Mouse (Mus musculus) forebrain, embryonic 15.5 days (tissue): ENCODE measurements around the gene Tbce. TPM values are rescaled to one million over a fixed set of nuclear protein-coding genes. Genes with fewer than 3 reads are reported as not detected.
A peak's percentile ranks its signal among the peaks of the same experiment; 100 is the strongest.
"Not testable (repeated sequence)": the region's sequence is repeated elsewhere in the genome, so short reads cannot be mapped to it uniquely, and the experiment has no call there.

Source experiments
- ATAC-seq: fragments of 200-750 bp; cut with Nextera tagmentation; replicated peaks from 2 replicates; pipeline ENCODE4 v1.8.0; 2017; ENCODE audit warnings: mild to moderate bottlenecking, moderate TSS enrichment, moderate library complexity
- H3K27ac ChIP-seq: fragments of 300-500 bp; sonication (generic); replicated peaks from 2 replicates; pipeline ENCODE4 v1.5.1; 2015; ENCODE audit warnings: mild to moderate bottlenecking, inconsistent platforms
- H3K27me3 ChIP-seq: fragments of 300-500 bp; sonication (generic); 2 replicates; pipeline ENCODE4 v1.6.1; 2015; ENCODE audit warnings: inconsistent platforms
- H3K36me3 ChIP-seq: fragments of 300-500 bp; sonication (generic); 2 replicates; pipeline ENCODE4 v1.6.1; 2015; ENCODE audit warnings: mild to moderate bottlenecking, inconsistent platforms
- H3K4me1 ChIP-seq: fragments of 300-500 bp; sonication (generic); 2 replicates; pipeline ENCODE4 v1.6.1; 2015; ENCODE audit warnings: inconsistent platforms
- H3K4me2 ChIP-seq: fragments of 300-500 bp; sonication (generic); replicated peaks from 2 replicates; pipeline ENCODE4 v1.6.1; 2015; ENCODE audit warnings: mild to moderate bottlenecking, inconsistent platforms
- H3K4me3 ChIP-seq: fragments of 300-500 bp; sonication (generic); 2 replicates; pipeline ENCODE4 v1.5.1; 2015; ENCODE audit warnings: mild to moderate bottlenecking, inconsistent platforms
- H3K9ac ChIP-seq: fragments of 300-500 bp; sonication (generic); replicated peaks from 2 replicates; pipeline ENCODE4 v1.6.1; 2015; ENCODE audit warnings: mild to moderate bottlenecking, inconsistent platforms
- H3K9me3 ChIP-seq: fragments of 300-500 bp; sonication (generic); 2 replicates; pipeline ENCODE4 v1.6.1; 2016; ENCODE audit warnings: inconsistent platforms
- WGBS: fragments of 180-500 bp; shearing (Covaris S2); methylation state at CpG from one replicate; pipeline ENCODE4 v1.1.7; 2015; ENCODE audit warnings: mixed read lengths; 5-methylcytosine and 5-hydroxymethylcytosine counted together
- polyA plus RNA-seq: library from polyadenylated mRNA; unstranded; fragments of >200 nt; fragmentation: Nextera tagmentation; extraction: Ambion mirVana; gene quantifications from 2 replicates; pipeline ENCODE4 v1.2.1, GENCODE M21; 2015

Tbce gene
- polyA plus RNA-seq, 1 experiment from 2014 or later: 101 TPM

DNA sequence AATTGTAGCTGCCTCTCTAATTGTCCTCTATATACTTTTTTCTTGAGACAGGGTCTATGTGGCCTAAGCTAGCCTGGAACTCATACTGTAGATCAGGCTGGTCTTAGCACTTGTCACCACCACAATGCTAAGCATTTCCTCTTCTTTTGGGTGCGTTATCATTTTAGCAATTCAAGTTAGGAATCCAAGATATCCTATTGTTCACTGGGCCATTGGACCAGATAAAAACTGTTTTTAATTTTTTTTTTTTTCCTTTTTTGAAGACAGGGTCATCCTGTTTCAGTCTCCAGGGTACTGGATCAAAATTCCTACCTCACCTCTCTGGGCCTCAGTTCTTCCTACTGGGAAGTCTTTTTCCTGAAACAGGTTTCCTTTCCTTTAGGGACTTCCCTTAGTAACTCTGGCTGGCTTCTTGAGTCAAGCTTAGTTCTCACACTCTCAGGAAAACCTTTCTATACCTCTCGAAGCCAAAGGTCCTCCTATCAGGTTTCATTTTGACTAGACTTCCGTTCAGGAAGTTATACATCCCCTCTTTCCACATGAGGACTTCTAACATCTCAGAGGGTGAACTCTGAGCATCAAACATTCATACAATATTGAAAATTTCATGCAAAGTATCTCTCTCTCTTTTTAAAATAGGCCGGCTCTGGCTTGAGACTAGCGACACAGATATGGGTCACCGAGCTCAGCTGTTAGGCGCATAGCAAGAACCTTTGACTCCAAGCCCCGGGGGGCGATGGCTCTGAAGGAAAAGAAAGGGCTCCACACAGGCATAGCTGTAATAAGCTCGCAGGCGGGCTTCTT lies 23.0 kb upstream of the Tbce start:
- H3K36me3 ChIP-seq: peaks cover 4% of the 10 kb centered on the region; the same call in 1 of the 2 replicates
- H3K4me1 ChIP-seq: peaks cover 40% of the 10 kb centered on the region
- peak overlapping the region; percentile 97 for H3K27ac ChIP-seq
- H3K4me2 ChIP-seq: peak overlapping the region; percentile 69
- peak overlapping the region; percentile 78 for H3K4me3 ChIP-seq
- H3K27me3 ChIP-seq: no peaks in the 10 kb centered on the region
- no peak for ATAC-seq
- H3K9ac ChIP-seq: peak overlapping the region; percentile 83
- WGBS: 6% methylated on average over 11 of the region's 11 CpGs
- no peaks in the 10 kb centered on the region for H3K9me3 ChIP-seq

DNA sequence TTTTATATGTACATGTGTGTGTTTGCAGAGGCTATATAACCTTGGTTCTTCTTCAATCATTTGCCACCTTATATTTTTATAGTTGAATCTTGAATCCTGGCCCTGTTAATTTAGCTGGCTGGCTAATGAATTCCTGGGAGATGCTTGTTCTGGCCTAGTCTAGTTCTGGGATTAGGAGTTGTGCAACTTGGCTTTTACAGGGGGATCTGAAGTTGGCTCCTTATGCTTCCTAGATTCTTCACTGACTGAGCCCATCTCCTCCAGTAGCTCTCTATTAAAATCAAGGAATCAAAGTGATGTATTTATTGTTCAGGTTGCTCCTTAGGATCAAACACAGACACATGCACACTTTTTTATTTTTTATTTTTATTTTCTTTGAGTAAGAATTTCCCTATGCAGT lies 20.1 kb upstream of the Tbce start:
- Histone ChIP-seq H3K4me2 (no peak overlapping the region), H3K4me1 (peaks cover 20% of the 10 kb centered on the region), H3K4me3 (no peak overlapping the region), H3K36me3 (peaks cover 25% of the 10 kb centered on the region), H3K9me3 (no peaks in the 10 kb centered on the region), H3K27me3 (no peaks in the 10 kb centered on the region), H3K27ac (no peak overlapping the region), H3K9ac (no peak overlapping the region)
- no peak for ATAC-seq

DNA sequence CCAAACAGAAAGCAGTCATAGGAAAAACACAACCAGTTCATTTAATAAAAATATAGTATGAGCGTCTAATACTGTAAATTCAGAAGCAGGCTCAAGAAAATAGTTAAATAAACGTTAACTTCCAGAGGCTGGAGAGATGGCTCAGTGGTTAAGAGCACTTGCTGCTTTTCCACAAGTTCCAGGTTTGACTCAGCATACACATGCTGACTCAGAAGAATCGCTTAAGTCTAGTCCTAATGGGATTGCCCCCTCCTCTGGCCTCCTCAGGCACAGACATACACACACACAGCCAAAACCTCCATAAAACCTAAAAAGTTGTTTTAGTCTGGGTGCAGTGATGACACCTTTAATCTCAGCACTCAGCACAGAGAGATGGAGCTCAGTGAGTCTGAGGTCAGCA lies 17.4 kb upstream of the Tbce start:
- Histone ChIP-seq H3K9ac (no peak overlapping the region), H3K27me3 (no peaks in the 10 kb centered on the region), H3K9me3 (no peaks in the 10 kb centered on the region), H3K4me3 (no peak overlapping the region), H3K36me3 (peaks cover 50% of the 10 kb centered on the region), H3K4me2 (no peak overlapping the region), H3K27ac (no peak overlapping the region), H3K4me1 (peaks cover 12% of the 10 kb centered on the region)
- 93% methylated on average over 3 of the region's 3 CpGs for WGBS
- ATAC-seq: no peak

DNA sequence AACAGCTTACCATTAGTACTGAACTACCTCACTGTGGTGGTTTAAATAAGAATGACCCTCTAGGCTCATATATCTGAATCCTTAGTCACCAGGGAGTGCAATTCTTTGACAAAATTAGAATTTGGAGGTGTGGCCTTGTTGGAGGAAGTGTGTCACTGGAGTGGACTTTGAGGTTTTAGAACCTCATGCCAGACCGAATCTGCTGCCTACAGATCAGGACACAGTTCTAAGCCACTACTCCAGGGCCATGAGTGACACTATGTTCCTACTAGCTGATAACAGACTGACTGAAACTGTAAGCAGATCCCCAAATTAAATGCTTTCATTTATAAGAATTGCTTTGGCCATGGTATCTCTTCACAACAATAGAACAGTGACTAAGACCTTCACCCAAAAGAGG lies 10.4 kb upstream of the Tbce start:
- no peak for ATAC-seq
- H3K27ac ChIP-seq: no peak overlapping the region
- 97% methylated on average over 1 of the region's 1 CpGs for WGBS
- no peaks in the 10 kb centered on the region for H3K4me1 ChIP-seq
- no peaks in the 10 kb centered on the region for H3K27me3 ChIP-seq
- no peak overlapping the region for H3K4me3 ChIP-seq
- no peak overlapping the region for H3K4me2 ChIP-seq
- no peaks in the 10 kb centered on the region for H3K9me3 ChIP-seq
- H3K36me3 ChIP-seq: peaks cover 72% of the 10 kb centered on the region
- H3K9ac ChIP-seq: no peak overlapping the region

DNA sequence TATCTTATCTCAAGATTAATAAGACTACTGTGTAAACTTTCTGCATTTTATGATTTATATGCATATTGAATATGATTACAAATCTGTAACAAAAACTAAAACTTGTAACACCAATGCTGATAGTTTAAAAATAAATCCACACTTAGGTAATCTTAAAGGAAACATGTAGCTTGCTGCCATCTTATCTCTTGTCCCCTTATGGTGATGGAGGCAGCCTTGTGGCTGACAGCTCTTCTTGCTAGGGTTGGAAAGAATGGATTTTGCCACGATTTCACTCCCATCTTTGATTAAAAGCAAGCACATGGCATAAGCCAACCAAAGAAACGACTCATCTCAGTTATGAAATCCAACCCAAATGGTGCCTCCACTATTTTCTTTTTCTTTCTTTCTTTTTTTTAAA lies 5.1 kb upstream of the Tbce start:
- H3K9me3 ChIP-seq: no peaks in the 10 kb centered on the region
- H3K4me2 ChIP-seq: no peak overlapping the region
- no peak overlapping the region for H3K27ac ChIP-seq
- H3K4me3 ChIP-seq: no peak overlapping the region
- no peak for ATAC-seq
- H3K27me3 ChIP-seq: no peaks in the 10 kb centered on the region
- 84% methylated on average over 2 of the region's 2 CpGs for WGBS
- peaks cover 8% of the 10 kb centered on the region for H3K4me1 ChIP-seq
- H3K36me3 ChIP-seq: peaks cover 28% of the 10 kb centered on the region
- no peak overlapping the region for H3K9ac ChIP-seq

DNA sequence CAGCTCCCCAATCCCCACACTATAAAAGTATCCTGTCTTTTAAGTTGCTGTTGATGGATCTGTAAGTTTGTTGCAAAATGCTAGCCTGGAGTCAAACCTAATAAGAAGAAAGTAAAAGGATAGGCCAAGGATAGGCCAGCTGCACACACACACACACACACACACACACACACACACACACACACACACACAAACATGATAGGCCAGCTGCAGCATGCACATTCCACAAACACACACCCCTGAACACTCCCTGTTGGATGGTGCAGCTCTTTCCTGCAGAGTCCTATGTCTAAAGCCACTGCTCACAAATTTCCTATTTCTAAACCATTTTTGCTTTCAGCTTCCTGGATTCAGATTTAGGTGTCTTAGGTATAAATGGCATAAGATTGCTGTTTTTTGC lies 4.4 kb upstream of the Tbce start:
- Histone ChIP-seq H3K9ac (no peak overlapping the region), H3K4me1 (peaks cover 9% of the 10 kb centered on the region), H3K36me3 (peaks cover 21% of the 10 kb centered on the region), H3K4me2 (no peak overlapping the region), H3K27ac (no peak overlapping the region), H3K4me3 (no peak overlapping the region), H3K9me3 (no peaks in the 10 kb centered on the region), H3K27me3 (no peaks in the 10 kb centered on the region)
- ATAC-seq: no peak

GRCm38 (mm10) chr13:14040186-14040585 lies 748 bp upstream of the Tbce start:
- peak overlapping the region; percentile 85; the same call in 1 of the 2 replicates for H3K9ac ChIP-seq
- WGBS: 49% methylated on average over 5 of the region's 5 CpGs

GRCm38 (mm10) chr13:14038911-14039291 lies 537 bp downstream of the Tbce start:
- H3K9me3 ChIP-seq: no peaks in the 10 kb centered on the region
- peak overlapping the region; percentile 78 for H3K4me2 ChIP-seq
- H3K4me3 ChIP-seq: peak overlapping the region; percentile 72
- peaks cover 20% of the 10 kb centered on the region for H3K4me1 ChIP-seq
- H3K27me3 ChIP-seq: no peaks in the 10 kb centered on the region
- peak; percentile 72 for ATAC-seq
- H3K36me3 ChIP-seq: no peaks in the 10 kb centered on the region
- 2% methylated on average over 8 of the region's 8 CpGs for WGBS
- peak overlapping the region; percentile 85 for H3K9ac ChIP-seq
- peak overlapping the region; percentile 96 for H3K27ac ChIP-seq

More at GRCm38 (mm10) chr13:14040186-14040585, 748 bp upstream of the Tbce start:
- H3K4me2 ChIP-seq: peak overlapping the region; percentile 78
- no peak for ATAC-seq
- no peaks in the 10 kb centered on the region for H3K9me3 ChIP-seq
- H3K4me3 ChIP-seq: peak overlapping the region; percentile 72
- no peaks in the 10 kb centered on the region for H3K27me3 ChIP-seq
- H3K27ac ChIP-seq: peak overlapping the region; percentile 96; the same call in 1 of the 2 replicates
- peaks cover 20% of the 10 kb centered on the region for H3K4me1 ChIP-seq
- no peaks in the 10 kb centered on the region for H3K36me3 ChIP-seq

DNA sequence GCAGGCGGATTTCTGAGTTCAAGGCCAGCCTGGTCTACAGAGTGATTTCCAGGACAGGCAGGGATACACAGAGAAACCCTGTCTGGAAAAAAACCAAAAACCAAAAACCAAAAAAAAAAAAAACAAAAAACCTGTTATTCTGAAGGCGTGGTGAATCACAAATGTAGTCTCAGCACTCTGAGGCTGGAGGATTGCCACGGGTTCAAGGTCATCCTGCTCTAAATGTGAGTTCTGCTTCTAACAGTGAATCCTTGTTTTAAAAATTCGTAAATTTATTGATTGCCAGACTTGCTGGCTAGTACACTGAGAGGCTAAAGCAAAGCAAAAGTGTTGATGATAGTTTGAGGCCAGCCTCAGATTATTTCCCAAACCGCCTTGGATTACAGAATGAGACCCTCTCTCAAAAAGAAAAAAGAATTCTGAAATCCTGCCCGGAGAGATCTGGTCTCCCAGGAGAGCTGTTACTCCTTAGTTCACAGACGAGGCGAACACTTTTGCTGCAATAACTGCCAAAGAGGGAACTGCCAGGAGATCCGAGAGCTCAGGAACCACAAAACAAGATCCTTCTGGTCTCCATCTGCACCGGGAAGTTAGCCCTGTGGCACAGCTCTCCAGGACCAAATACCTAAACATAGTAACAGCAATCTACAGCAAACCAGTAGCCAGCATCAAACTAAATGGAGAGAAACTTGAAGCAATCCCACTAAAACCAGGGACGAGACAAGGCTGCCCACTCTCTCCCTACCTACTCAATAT lies 3.4 kb downstream of the Tbce start:
- ATAC-seq: no peak
- Histone ChIP-seq H3K36me3 (no peaks in the 10 kb centered on the region), H3K4me1 (peaks cover 20% of the 10 kb centered on the region), H3K9me3 (no peaks in the 10 kb centered on the region), H3K9ac (no peak overlapping the region), H3K27ac (no peak overlapping the region), H3K4me2 (no peak overlapping the region), H3K27me3 (no peaks in the 10 kb centered on the region), H3K4me3 (no peak overlapping the region)
- WGBS: 92% methylated on average over 11 of the region's 11 CpGs

DNA sequence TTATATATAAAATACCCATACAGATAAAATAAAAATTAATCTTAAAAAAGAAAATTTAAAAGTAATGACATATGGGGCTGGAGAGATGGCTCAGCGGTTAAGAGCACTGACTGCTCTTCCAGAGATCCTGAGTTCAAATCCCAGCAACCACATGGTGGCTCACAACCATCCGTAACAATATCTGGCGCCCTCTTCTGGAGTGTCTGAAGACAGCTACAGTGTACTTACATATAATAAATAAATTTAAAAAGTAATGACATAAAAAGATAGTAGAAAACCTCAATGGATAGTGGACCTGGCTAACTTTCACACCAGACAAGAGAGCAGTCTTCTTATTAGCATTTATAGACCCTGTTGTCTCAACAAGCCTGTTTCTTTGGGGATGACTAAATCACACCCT lies 4.1 kb downstream of the Tbce start:
- ATAC-seq, H3K27ac ChIP-seq, H3K27me3 ChIP-seq, H3K9me3 ChIP-seq, H3K4me2 ChIP-seq, H3K4me3 ChIP-seq, H3K9ac ChIP-seq, H3K36me3 ChIP-seq: not testable (repeated sequence)
- WGBS: 93% methylated on average over 3 of the region's 3 CpGs
- H3K4me1 ChIP-seq: peaks cover 18% of the 10 kb centered on the region

- H3K4me1 ChIP-seq: peaks cover 12% of the 10 kb centered on the region
- ATAC-seq: no peak
- no peaks in the 10 kb centered on the region for H3K27me3 ChIP-seq
- H3K9ac ChIP-seq: no peak overlapping the region
- no peaks in the 10 kb centered on the region for H3K9me3 ChIP-seq
- no peak overlapping the region for H3K4me2 ChIP-seq
- H3K36me3 ChIP-seq: peaks cover 2% of the 10 kb centered on the region; the same call in 1 of the 2 replicates
- H3K27ac ChIP-seq: no peak overlapping the region
- no peak overlapping the region for H3K4me3 ChIP-seq
Observed at GRCm38 (mm10) chr13:14034073-14034348, 5.4 kb downstream of the Tbce start.

- Histone ChIP-seq H3K4me2 (no peak overlapping the region), H3K27ac (no peak overlapping the region), H3K4me3 (no peak overlapping the region), H3K9ac (no peak overlapping the region), H3K9me3 (no peaks in the 10 kb centered on the region), H3K36me3 (peaks cover 5% of the 10 kb centered on the region; the same call in 1 of the 2 replicates), H3K27me3 (no peaks in the 10 kb centered on the region), H3K4me1 (peaks cover 7% of the 10 kb centered on the region)
- WGBS: 93% methylated on average over 5 of the region's 5 CpGs
- no peak for ATAC-seq
Observed at GRCm38 (mm10) chr13:14033309-14034072, 5.9 kb downstream of the Tbce start.
